Mouse (Mus musculus) adrenal gland, adult 2 months (tissue): ENCODE results near the gene Sars. TPM values are rescaled to one million over a fixed set of nuclear protein-coding genes. Genes with fewer than 3 reads are reported as not detected.

Experiments
- DNase-seq: peaks from one replicate; pipeline ENCODE4 v3.0.0; 2021
- polyA plus RNA-seq: library from polyadenylated mRNA; depleted of rRNA; stranded (reverse); fragments of >200 nt; gene quantifications from 2 replicates; pipeline ENCODE4 v1.2.3, GENCODE M21; 2012; rRNA removed
- total RNA-seq, 2 experiments: library from RNA; stranded (reverse); gene quantifications; 2 replicates each; pipeline ENCODE4 v1.2.3; 2021

Sars gene
- total and polyA plus RNA-seq, 3 experiments, result 32.6 to 212 (median 198) TPM

GRCm38 (mm10) chr3:108392299-108392698 is 52.7 kb downstream of the Sars start:
- DNase-seq, result no peak

GRCm38 (mm10) chr3:108389111-108389545 is 55.9 kb downstream of the Sars start:
- peak; percentile 94 for DNase-seq

- no peak for DNase-seq
These were observed 58.8 kb downstream of the Sars start for GRCm38 (mm10) chr3:108386186-108386585.

- DNase-seq, result no peak
These were observed 60.6 kb downstream of the Sars start for GRCm38 (mm10) chr3:108384425-108384824.

- peak; percentile 94 for DNase-seq
These were observed 61.3 kb downstream of the Sars start, which contains the start of gene Psrc1 for GRCm38 (mm10) chr3:108383485-108384354. Gene Psrc1 (plus strand): TSS chr3:108383839.

GRCm38 (mm10) chr3:108381945-108382875 is 62.8 kb downstream of the Sars start:
- no peak for DNase-seq

GRCm38 (mm10) chr3:108380695-108381094 is 64.3 kb downstream of the Sars start:
- no peak for DNase-seq

- DNase-seq, result peak; percentile 12
These were observed 65.9 kb downstream of the Sars start for GRCm38 (mm10) chr3:108378875-108379663.

Other genes with a start within 250 kb of the Sars start
- 1 to 10 TPM; 6.4 to 7.9 TPM for gene Cyb561d1, start 244.0 kb downstream of the Sars start, total RNA-seq
- gene Cyb561d1, start 244.0 kb downstream of the Sars start, polyA plus RNA-seq, result 6.9 and 8.1 TPM in 2 replicates
- 1 to 10 TPM; 9.1 to 9.4 TPM for gene Atxn7l2, start 234.3 kb downstream of the Sars start, total RNA-seq
- gene Atxn7l2, start 234.3 kb downstream of the Sars start, polyA plus RNA-seq, result 11.8 and 13.5 TPM in 2 replicates
- gene Sypl2, start 218.6 kb downstream of the Sars start, total RNA-seq, result under 1 TPM; 0.20 to 0.97 TPM
- gene Sypl2, start 218.6 kb downstream of the Sars start, polyA plus RNA-seq, result 0.11 and 0.31 TPM in 2 replicates
- 10 to 100 TPM; 74.4 to 87.2 TPM for gene Psma5, start 188.3 kb downstream of the Sars start, total RNA-seq
- 13.3 and 13.4 TPM in 2 replicates for gene Psma5, start 188.3 kb downstream of the Sars start, polyA plus RNA-seq
- gene Sort1, start 161.1 kb downstream of the Sars start, total RNA-seq, result 10 to 100 TPM; 37.9 to 57.3 TPM
- gene Sort1, start 161.1 kb downstream of the Sars start, polyA plus RNA-seq, result 19.7 and 27.8 TPM in 2 replicates
- not detected for gene Mybphl, start 80.3 kb downstream of the Sars start, total RNA-seq
- not detected in 2 replicates for gene Mybphl, start 80.3 kb downstream of the Sars start, polyA plus RNA-seq
- 1 to 10 TPM in 1 of 2 experiments, under 1 TPM in 1; 0.66 to 1.3 TPM for gene Psrc1, start 61.4 kb downstream of the Sars start, total RNA-seq
- gene Psrc1, start 61.4 kb downstream of the Sars start, polyA plus RNA-seq, result 2.6 and 4.0 TPM in 2 replicates
- gene Celsr2, start 29.7 kb downstream of the Sars start, total RNA-seq, result 1 to 10 TPM; 6.1 to 8.3 TPM
- 9.9 and 17.1 TPM in 2 replicates for gene Celsr2, start 29.7 kb downstream of the Sars start, polyA plus RNA-seq
- gene 1700013F07Rik, start 88.9 kb upstream of the Sars start, total RNA-seq, result not detected
- gene 1700013F07Rik, start 88.9 kb upstream of the Sars start, polyA plus RNA-seq, result not detected in 2 replicates
- gene 5330417C22Rik, start 91.3 kb upstream of the Sars start, total RNA-seq, result 1 to 10 TPM; 2.4 to 6.5 TPM
- gene 5330417C22Rik, start 91.3 kb upstream of the Sars start, polyA plus RNA-seq, result 2.4 and 2.5 TPM in 2 replicates
- gene Tmem167b, start 117.3 kb upstream of the Sars start, total RNA-seq, result 10 to 100 TPM; 51.1 to 60.5 TPM
- 2.5 and 3.3 TPM in 2 replicates for gene Tmem167b, start 117.3 kb upstream of the Sars start, polyA plus RNA-seq
- 10 to 100 TPM; 28.7 to 30.3 TPM for gene Taf13, start 126.5 kb upstream of the Sars start, total RNA-seq
- 0.78 and 0.98 TPM in 2 replicates for gene Taf13, start 126.5 kb upstream of the Sars start, polyA plus RNA-seq
- 10 to 100 TPM; 10.0 to 14.6 TPM for gene Wdr47, start 146.1 kb upstream of the Sars start, total RNA-seq
- gene Wdr47, start 146.1 kb upstream of the Sars start, polyA plus RNA-seq, result 3.6 and 3.7 TPM in 2 replicates
- 10 to 100 TPM; 27.7 to 41.0 TPM for gene Clcc1, start 208.7 kb upstream of the Sars start, total RNA-seq
- gene Clcc1, start 208.7 kb upstream of the Sars start, polyA plus RNA-seq, result 10.4 and 13.9 TPM in 2 replicates